Mouse (Mus musculus) right cerebral cortex, postnatal 10 days (tissue): Measurements from ENCODE around the gene Stxbp3.
"Not testable (repeated sequence)": the region's sequence is repeated elsewhere in the genome, so short reads cannot be mapped to it uniquely, and the experiment has no call there.

ENCODE experiments used
- DNase-seq, 2 experiments: peaks; one replicate each; pipeline ENCODE4 v3.0.0; 2021; ENCODE audit warnings: low spot score in 2 of 2

The Stxbp3 gene

GRCm38 (mm10) chr3:108840000-108840715 lies at the start of gene Stxbp3:
Gene Stxbp3, minus strand, starts transcription at chr3:108840526.
- DNase-seq = peak; percentile 98 to 99

DNA sequence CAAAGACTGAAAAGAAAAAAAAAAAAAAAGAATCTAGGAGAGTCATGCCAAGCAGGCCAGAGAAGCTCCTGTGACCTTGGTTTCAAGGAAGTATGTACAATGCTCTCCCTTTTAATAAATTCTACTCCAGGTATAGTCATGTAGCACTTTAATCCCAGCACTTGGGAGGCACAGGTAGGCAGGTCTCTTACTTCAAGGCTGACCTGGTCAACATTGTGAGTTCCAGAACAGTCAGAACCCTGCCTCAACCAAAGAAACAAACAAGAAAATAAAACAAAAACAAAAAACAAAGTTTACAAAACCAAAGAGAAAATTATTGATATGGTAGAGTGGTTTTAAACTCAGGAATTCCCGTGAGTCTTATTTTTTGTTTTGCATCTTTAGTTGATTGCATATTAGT lies 49.6 kb upstream of the Stxbp3 start, which contains the start of gene Fndc7:
Gene Fndc7 (minus strand): TSS at position 101 of the 400 bp plus-strand sequence.
- no peak for DNase-seq

DNA sequence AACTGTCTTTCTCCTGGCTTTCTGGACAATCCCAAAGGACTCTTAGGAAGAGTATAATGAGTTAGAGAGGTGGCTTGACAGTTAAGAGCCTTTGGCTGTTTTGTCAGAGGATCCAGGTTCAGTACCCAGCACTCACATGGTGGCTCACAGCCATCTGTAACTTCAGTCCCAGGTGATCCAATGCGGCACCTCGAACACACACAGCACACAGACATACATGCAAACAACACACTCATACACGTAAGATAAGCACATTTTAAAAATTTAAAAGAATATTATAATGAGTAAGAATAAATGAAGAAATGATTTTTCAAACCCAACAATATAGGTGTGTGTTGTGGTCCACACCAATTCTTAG lies 47.3 kb upstream of the Stxbp3 start:
- DNase-seq = no peak

GRCm38 (mm10) chr3:108886934-108887617 lies 46.8 kb upstream of the Stxbp3 start:
- no peak for DNase-seq

GRCm38 (mm10) chr3:108885686-108886530 lies 45.6 kb upstream of the Stxbp3 start:
- DNase-seq = no peak

DNA sequence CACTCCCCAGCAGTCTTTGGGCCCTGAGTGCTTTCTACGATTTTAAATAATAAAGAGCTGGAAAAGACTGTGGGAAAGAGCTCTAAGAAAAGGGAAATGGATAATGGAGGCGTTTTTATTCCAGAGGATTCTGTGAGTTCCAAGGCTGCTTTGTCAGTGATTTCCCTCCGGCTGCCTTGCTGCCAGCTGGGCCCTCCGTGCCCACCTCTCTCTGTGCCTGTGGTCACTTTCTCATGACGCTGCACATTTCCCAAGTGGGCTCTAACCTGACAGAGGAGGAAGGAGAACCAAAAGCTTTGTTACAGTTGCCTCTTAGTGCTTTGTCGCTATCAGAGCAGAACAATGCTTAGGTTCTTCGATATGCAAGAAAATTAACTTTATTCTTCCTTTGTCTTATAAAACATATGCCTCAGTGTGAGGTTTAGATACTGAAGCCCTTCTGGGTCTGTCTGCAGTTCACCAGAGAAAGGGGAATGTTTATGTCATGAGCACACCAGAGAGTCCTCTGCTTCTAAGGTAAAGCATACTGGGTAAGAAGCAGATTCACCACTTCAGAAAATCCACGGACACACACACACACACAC lies 44.5 kb upstream of the Stxbp3 start:
- DNase-seq = peak in 1 of 2 experiments; percentile 49

GRCm38 (mm10) chr3:108883067-108883466 lies 42.7 kb upstream of the Stxbp3 start:
- no peak for DNase-seq

DNA sequence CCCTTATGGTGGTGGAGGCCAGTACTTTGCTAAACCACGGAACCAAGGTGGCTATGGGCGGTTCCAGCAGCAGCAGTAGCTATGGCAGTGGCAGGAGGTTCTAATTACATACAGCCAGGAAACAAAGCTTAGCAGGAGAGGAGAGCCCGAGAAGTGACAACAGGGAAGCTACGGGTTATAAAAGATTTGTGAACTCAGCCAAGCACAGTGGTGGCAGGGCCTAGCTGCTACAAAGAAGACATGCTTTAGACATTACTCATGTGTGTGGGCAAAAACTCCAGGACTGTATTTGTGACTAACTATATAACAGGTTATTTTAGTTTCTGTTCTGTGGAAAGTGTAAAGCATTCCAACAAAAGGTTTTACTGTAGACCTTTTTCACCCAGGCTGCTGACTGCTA lies 41.5 kb upstream of the Stxbp3 start:
- not testable (repeated sequence) for DNase-seq

GRCm38 (mm10) chr3:108880544-108881507 lies 40.5 kb upstream of the Stxbp3 start:
- DNase-seq = peak; percentile 36 to 43

DNA sequence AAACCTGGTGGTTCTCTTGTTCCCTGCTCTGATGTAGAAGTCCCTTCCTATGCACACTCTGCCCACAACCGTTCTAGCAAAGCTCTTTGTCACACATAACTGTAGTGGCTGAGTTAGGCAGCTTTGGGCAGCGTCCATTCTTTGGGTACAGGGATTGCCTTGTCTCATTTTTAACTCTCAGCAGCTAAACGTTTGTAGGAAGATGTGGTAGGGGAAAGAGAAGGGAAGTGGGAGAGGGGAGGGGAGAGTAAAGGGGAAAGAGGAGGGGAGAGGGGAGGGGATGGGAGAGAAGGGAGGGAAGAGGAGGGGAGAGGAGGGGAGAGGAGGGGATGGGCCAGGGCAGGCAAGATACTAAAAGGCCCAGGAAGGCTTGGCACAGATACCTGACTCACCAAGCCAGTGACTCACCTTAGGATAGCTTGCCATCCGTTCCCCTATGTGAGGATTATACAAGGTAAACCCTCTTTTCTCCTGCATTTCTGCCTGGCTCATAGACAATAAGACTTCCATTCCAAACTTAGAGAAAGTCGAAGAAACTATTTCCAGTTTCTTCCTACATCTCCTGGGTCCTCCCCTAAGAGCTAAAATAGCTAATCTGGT lies 39.6 kb upstream of the Stxbp3 start:
- DNase-seq = no peak

DNA sequence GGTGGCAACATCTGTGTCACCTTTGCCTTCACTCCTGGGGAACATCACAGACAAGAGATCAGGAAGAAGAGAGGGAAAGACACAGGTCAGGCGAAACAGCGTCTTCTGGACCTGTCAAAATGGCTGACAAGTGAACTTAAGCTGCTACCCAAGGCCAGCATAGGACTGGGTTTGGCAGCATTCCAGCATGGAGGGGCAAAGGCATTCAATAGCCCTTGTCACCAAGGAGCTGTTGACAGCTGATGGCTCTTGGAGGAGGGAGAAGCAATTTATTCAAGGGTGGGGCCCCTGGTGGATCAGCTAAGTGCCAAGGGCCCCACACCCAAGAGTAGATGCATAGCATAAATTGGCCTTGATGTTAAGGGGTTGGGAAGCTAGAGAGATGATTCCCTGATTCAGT lies 38.8 kb upstream of the Stxbp3 start:
- no peak for DNase-seq

- DNase-seq = no peak
Observed at GRCm38 (mm10) chr3:108870631-108871030, 30.3 kb upstream of the Stxbp3 start.

DNA sequence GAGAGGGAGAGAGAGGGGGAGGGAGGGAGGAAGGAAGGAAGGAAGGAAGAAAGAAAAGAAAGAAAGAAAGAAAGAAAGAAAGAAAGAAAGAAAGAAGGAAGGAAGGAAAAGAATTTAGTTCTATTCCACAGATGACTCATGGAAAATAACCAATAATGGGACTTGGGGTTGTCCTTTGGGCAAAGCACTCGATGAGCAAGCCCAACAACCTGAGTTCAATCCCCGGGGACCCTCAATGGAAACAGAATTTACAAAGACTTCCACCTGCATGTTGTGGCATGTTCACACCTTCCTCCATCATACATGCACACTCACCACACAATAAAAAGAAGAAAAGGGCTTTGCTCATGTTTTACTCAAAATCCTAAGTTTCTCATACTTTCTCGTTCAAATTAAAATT lies 27.1 kb upstream of the Stxbp3 start:
- DNase-seq = no peak

DNA sequence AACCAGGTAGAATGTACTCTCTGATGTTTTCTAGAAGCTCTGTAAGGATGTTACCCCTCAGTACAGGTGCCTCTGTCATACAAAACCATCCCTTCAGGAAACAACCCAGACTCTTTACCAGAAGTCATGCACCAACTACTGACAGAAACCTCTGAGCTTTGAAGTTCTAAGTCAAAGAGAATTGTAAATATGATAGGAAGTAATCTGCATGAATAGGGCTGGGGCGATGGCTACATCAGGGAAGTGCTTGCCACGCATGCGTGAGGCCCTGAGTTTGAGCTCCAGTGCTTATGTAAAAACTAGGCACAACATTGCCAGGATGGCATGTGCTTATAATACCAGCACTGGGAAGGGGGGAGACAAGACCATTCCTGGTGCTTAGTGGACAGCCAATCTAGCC lies 25.4 kb upstream of the Stxbp3 start:
- DNase-seq = no peak

DNA sequence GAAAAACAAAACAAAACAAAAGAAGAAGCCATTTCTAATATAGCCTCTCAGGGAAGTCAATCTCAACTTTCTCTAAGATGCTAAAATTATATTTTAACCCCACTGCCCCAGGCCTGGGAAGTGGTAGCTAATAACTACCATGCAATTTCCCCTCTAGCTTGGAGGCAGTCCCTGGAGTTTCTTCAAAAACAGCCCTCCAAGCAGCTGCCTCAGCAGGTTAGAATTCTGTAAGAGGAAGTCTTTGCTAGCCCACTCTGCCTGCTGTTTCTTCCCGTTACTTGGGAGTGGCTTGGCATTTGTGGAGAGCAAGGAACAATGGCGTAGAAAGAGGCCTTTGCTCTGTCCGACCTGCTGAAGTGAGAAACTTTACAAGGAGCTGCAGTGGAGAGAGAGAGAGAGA lies 24.8 kb upstream of the Stxbp3 start:
- DNase-seq = no peak

GRCm38 (mm10) chr3:108863091-108863490 lies 22.8 kb upstream of the Stxbp3 start:
- DNase-seq = no peak

DNA sequence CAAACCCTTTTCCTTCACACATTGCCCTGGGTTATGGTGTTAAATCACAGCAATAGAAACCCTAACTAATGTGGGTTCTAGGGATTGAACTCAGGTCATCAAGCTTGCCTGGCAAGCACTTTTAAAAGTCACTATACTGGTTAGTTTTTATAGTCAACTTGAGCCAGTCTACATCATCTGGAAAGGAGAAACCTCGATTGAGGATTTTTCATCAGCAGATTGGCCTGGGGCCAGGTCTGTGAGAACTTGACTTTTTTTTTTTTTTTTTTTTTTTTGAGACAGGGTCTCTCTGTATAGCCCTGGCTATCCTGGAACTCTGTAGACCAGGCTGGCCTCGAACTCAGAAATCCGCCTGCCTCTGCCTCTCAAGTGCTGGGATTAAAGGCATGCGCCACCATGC lies 22.0 kb upstream of the Stxbp3 start:
- not testable (repeated sequence) for DNase-seq

DNA sequence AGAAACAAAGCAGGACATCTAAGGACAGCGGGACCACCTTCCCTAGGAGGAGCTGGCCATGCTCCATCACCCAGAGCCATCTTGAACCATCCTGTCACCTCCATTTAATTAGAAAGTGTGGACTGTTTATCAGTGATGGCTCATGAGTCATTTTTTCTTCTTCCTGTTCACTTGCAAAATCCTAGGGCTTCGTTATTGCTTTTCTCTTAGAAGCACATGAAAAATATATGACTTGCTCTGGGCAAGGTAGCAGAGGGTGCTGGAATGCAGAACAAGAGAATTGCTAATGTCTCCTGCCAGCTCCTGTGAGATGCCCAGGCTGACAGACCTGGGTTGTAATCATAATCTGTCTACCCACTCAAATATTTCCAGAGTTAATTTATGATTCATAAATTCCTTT lies 20.5 kb upstream of the Stxbp3 start:
- DNase-seq = no peak

- DNase-seq = peak; percentile 73 to 76
Observed at GRCm38 (mm10) chr3:108858231-108858770, 18.0 kb upstream of the Stxbp3 start.

DNA sequence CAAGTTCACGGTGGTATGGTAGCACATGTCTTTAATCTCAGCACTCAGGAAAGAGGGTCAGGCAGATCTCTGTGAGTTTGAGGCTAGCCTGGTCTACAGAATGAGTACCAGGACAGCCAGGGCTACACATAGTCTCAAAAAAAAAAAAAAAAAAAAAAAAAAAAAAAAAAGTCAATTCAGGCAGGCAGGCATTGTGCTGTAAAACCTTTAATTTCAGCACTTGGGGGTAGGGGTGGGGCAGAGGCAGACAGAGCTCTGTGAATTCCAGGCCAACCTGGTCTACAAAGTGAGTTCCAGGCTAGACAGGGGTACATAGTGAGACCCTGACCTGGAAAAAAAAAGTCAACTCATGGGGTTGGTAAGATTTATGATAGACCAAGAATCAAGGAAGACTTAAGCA lies 17.4 kb upstream of the Stxbp3 start:
- no peak for DNase-seq
